Mouse (Mus musculus) neural tube, embryonic 12.5 days (tissue): ENCODE measurements at regions not wholly inside any gene's neighbourhood (a gene's known extent, or its start where the extent isn't known, plus 50 kb on each side); places are given as distances from the start of the nearest gene placed in this dataset.
"Not testable (repeated sequence)": the region's sequence is repeated elsewhere in the genome, so short reads cannot be mapped to it uniquely, and the experiment has no call there.

Experiments
- ATAC-seq: fragments of 200-750 bp; cut with Nextera tagmentation; 2 replicates; pipeline ENCODE4 v1.8.0; 2017; ENCODE audit warnings: low read depth, mild to moderate bottlenecking, moderate TSS enrichment, moderate library complexity; ENCODE audit not compliant: low FRiP score
- H3K27ac ChIP-seq: fragments of 300-500 bp; sonication (generic); 2 replicates; pipeline ENCODE4 v1.5.1; 2016
- H3K27me3 ChIP-seq: fragments of 300-500 bp; sonication (generic); replicated peaks from 2 replicates; pipeline ENCODE4 v1.6.1; 2016; ENCODE audit warnings: mild to moderate bottlenecking
- H3K36me3 ChIP-seq: fragments of 300-500 bp; sonication (generic); 2 replicates; pipeline ENCODE4 v1.6.1; 2016; ENCODE audit warnings: mild to moderate bottlenecking
- H3K4me1 ChIP-seq: fragments of 300-500 bp; sonication (generic); 2 replicates; pipeline ENCODE4 v1.6.1; 2016
- H3K4me2 ChIP-seq: fragments of 300-500 bp; sonication (generic); replicated peaks from 2 replicates; pipeline ENCODE4 v1.6.1; 2016; ENCODE audit warnings: mild to moderate bottlenecking
- H3K4me3 ChIP-seq: fragments of 300-500 bp; sonication (generic); 2 replicates; pipeline ENCODE4 v1.5.1; 2016
- H3K9ac ChIP-seq: fragments of 300-500 bp; sonication (generic); 2 replicates; pipeline ENCODE4 v1.6.1; 2016; ENCODE audit warnings: mild to moderate bottlenecking
- H3K9me3 ChIP-seq: fragments of 300-500 bp; sonication (generic); 2 replicates; pipeline ENCODE4 v1.6.1; 2016; ENCODE audit warnings: mild to moderate bottlenecking
- WGBS: fragments of 180-500 bp; shearing (Covaris S2); methylation state at CpG from one replicate; pipeline ENCODE4 v1.1.7; 2016; 5-methylcytosine and 5-hydroxymethylcytosine counted together

- Histone ChIP-seq H3K27me3 (no peaks in the 10 kb centered on the region), H3K27ac (no peak overlapping the region), H3K36me3 (no peaks in the 10 kb centered on the region), H3K9me3 (no peaks in the 10 kb centered on the region), H3K9ac (no peak overlapping the region), H3K4me1 (no peaks in the 10 kb centered on the region), H3K4me2 (no peak overlapping the region), H3K4me3 (no peak overlapping the region)
- WGBS: 83% methylated on average over 7 of the region's 7 CpGs
- ATAC-seq: no peak
Observed at GRCm38 (mm10) chr16:76958597-76959392, 54.7 kb upstream of the Usp25 start.

- no peaks in the 10 kb centered on the region for H3K4me1 ChIP-seq
- H3K36me3 ChIP-seq: no peaks in the 10 kb centered on the region
- no peaks in the 10 kb centered on the region for H3K27me3 ChIP-seq
- no peak overlapping the region for H3K9ac ChIP-seq
- H3K4me2 ChIP-seq: no peak overlapping the region
- no peak overlapping the region for H3K27ac ChIP-seq
- H3K9me3 ChIP-seq: no peaks in the 10 kb centered on the region
- no peak overlapping the region for H3K4me3 ChIP-seq
- ATAC-seq: no peak
- 69% methylated on average over 3 of the region's 3 CpGs for WGBS
Observed at GRCm38 (mm10) chr16:76957491-76957890, 56.0 kb upstream of the Usp25 start.

GRCm38 (mm10) chr16:76957090-76957489 is 56.4 kb upstream of the Usp25 start:
- H3K4me3 ChIP-seq: no peak overlapping the region
- H3K27me3 ChIP-seq: no peaks in the 10 kb centered on the region
- no peak overlapping the region for H3K4me2 ChIP-seq
- H3K9ac ChIP-seq: no peak overlapping the region
- H3K9me3 ChIP-seq: no peaks in the 10 kb centered on the region
- 81% methylated on average over 7 of the region's 7 CpGs for WGBS
- no peaks in the 10 kb centered on the region for H3K36me3 ChIP-seq
- ATAC-seq: no peak
- no peaks in the 10 kb centered on the region for H3K4me1 ChIP-seq
- H3K27ac ChIP-seq: no peak overlapping the region

GRCm38 (mm10) chr16:76950836-76951486 is 62.5 kb upstream of the Usp25 start:
- no peaks in the 10 kb centered on the region for H3K9me3 ChIP-seq
- 87% methylated on average over 10 of the region's 10 CpGs for WGBS
- no peak overlapping the region for H3K9ac ChIP-seq
- H3K4me3 ChIP-seq: no peak overlapping the region
- no peaks in the 10 kb centered on the region for H3K4me1 ChIP-seq
- H3K4me2 ChIP-seq: no peak overlapping the region
- ATAC-seq: no peak
- H3K27me3 ChIP-seq: no peaks in the 10 kb centered on the region
- no peaks in the 10 kb centered on the region for H3K36me3 ChIP-seq
- no peak overlapping the region for H3K27ac ChIP-seq

- no peak for ATAC-seq
- Histone ChIP-seq H3K4me3 (no peak overlapping the region), H3K36me3 (no peaks in the 10 kb centered on the region), H3K9me3 (no peaks in the 10 kb centered on the region), H3K4me1 (no peaks in the 10 kb centered on the region), H3K4me2 (no peak overlapping the region), H3K27me3 (no peaks in the 10 kb centered on the region), H3K9ac (no peak overlapping the region), H3K27ac (no peak overlapping the region)
- WGBS: 81% methylated on average over 5 of the region's 5 CpGs
Observed at GRCm38 (mm10) chr16:76947011-76947410, 66.5 kb upstream of the Usp25 start.

- Histone ChIP-seq H3K4me2 (no peak overlapping the region), H3K27me3 (no peaks in the 10 kb centered on the region), H3K4me3 (no peak overlapping the region), H3K4me1 (no peaks in the 10 kb centered on the region), H3K9ac (no peak overlapping the region), H3K27ac (no peak overlapping the region), H3K36me3 (no peaks in the 10 kb centered on the region), H3K9me3 (peaks cover 4% of the 10 kb centered on the region; the same call in 1 of the 2 replicates)
- 82% methylated on average over 2 of the region's 2 CpGs for WGBS
- ATAC-seq: no peak
Observed at GRCm38 (mm10) chr16:76938128-76938527, 75.4 kb upstream of the Usp25 start.

- ATAC-seq: no peak
- H3K27ac ChIP-seq: no peak overlapping the region
- no peak overlapping the region for H3K4me3 ChIP-seq
- H3K36me3 ChIP-seq: no peaks in the 10 kb centered on the region
- H3K4me1 ChIP-seq: no peaks in the 10 kb centered on the region
- H3K4me2 ChIP-seq: no peak overlapping the region
- no peaks in the 10 kb centered on the region for H3K9me3 ChIP-seq
- H3K27me3 ChIP-seq: no peaks in the 10 kb centered on the region
- no peak overlapping the region for H3K9ac ChIP-seq
- WGBS: 78% methylated on average over 6 of the region's 6 CpGs
Observed at GRCm38 (mm10) chr16:76927901-76928300, 85.6 kb upstream of the Usp25 start.

- ATAC-seq, H3K4me1 ChIP-seq, H3K27me3 ChIP-seq, H3K4me2 ChIP-seq, H3K36me3 ChIP-seq, H3K4me3 ChIP-seq, H3K9ac ChIP-seq, H3K9me3 ChIP-seq, H3K27ac ChIP-seq: not testable (repeated sequence)
- WGBS: 95% methylated on average over 11 of the region's 11 CpGs
Observed at GRCm38 (mm10) chr16:76920137-76920536, 93.4 kb upstream of the Usp25 start.

- Histone ChIP-seq H3K27ac (no peak overlapping the region), H3K4me2 (no peak overlapping the region), H3K27me3 (no peaks in the 10 kb centered on the region), H3K4me1 (no peaks in the 10 kb centered on the region), H3K36me3 (no peaks in the 10 kb centered on the region), H3K9me3 (no peaks in the 10 kb centered on the region), H3K9ac (no peak overlapping the region), H3K4me3 (no peak overlapping the region)
- no peak for ATAC-seq
- whole genome bisulfite sequencing: 78% methylated on average over 2 of the region's 2 CpGs
Observed at GRCm38 (mm10) chr16:76918598-76918997, 94.9 kb upstream of the Usp25 start.

GRCm38 (mm10) chr16:76914311-76914710 is 99.2 kb upstream of the Usp25 start:
- Histone ChIP-seq H3K27ac (no peak overlapping the region), H3K4me1 (no peaks in the 10 kb centered on the region), H3K9ac (no peak overlapping the region), H3K36me3 (no peaks in the 10 kb centered on the region), H3K4me2 (no peak overlapping the region), H3K9me3 (no peaks in the 10 kb centered on the region), H3K4me3 (no peak overlapping the region), H3K27me3 (no peaks in the 10 kb centered on the region)
- WGBS: 79% methylated on average over 1 of the region's 1 CpGs
- ATAC-seq: no peak

- Histone ChIP-seq H3K4me1 (no peaks in the 10 kb centered on the region), H3K27ac (no peak overlapping the region), H3K4me2 (no peak overlapping the region), H3K36me3 (no peaks in the 10 kb centered on the region), H3K27me3 (no peaks in the 10 kb centered on the region), H3K4me3 (no peak overlapping the region), H3K9me3 (no peaks in the 10 kb centered on the region), H3K9ac (no peak overlapping the region)
- WGBS: 86% methylated on average over 11 of the region's 11 CpGs
- no peak for ATAC-seq
Observed at GRCm38 (mm10) chr16:76905205-76905996, 108.1 kb upstream of the Usp25 start.

- no peak overlapping the region for H3K27ac ChIP-seq
- peaks cover 6% of the 10 kb centered on the region; the same call in 1 of the 2 replicates for H3K4me1 ChIP-seq
- WGBS: 23% methylated on average over 7 of the region's 7 CpGs
- H3K9me3 ChIP-seq: no peaks in the 10 kb centered on the region
- no peak overlapping the region for H3K4me2 ChIP-seq
- H3K27me3 ChIP-seq: no peaks in the 10 kb centered on the region
- ATAC-seq: no peak
- H3K36me3 ChIP-seq: no peaks in the 10 kb centered on the region
- no peak overlapping the region for H3K4me3 ChIP-seq
- no peak overlapping the region for H3K9ac ChIP-seq
Observed at GRCm38 (mm10) chr16:76899083-76899482, 114.4 kb upstream of the Usp25 start.
